Mouse (Mus musculus) brain, embryonic 14.5 days (tissue): ENCODE measurements at regions not wholly inside any gene's neighbourhood (a gene's known extent, or its start where the extent isn't known, plus 50 kb on each side); places are given as distances from the start of the nearest gene placed in this dataset.

Experiments
- CTCF ChIP-seq: fragments of 200-500 bp; IDR thresholded peaks from 2 replicates; pipeline ENCODE4 v1.5.1; 2012; ENCODE audit warnings: inconsistent platforms, mild to moderate bottlenecking, moderate library complexity, borderline replicate concordance; ENCODE audit not compliant: insufficient read depth, insufficient read length; ENCODE audit errors: extremely low read depth
- POLR2A ChIP-seq: fragments of 200-500 bp; IDR thresholded peaks from 2 replicates; pipeline ENCODE4 v1.6.1; 2012; ENCODE audit warnings: mild to moderate bottlenecking, inconsistent platforms, borderline replicate concordance; ENCODE audit not compliant: poor library complexity, insufficient read depth, insufficient read length, severe bottlenecking; ENCODE audit errors: extremely low read depth

GRCm38 (mm10) chr6:140161482-140161881, 120.2 kb upstream of the Plcz1 start:
- no peak for TF ChIP-seq CTCF
- TF ChIP-seq POLR2A: no peak
